Mouse (Mus musculus) testis, adult 2 months (tissue): Measurements from ENCODE around the gene Nkd2.

Experiments
- CTCF ChIP-seq: fragments of 200-500 bp; IDR thresholded peaks from 2 replicates; pipeline ENCODE4 v1.5.1; 2012; ENCODE audit warnings: low read depth, mild to moderate bottlenecking, inconsistent platforms, low read length, moderate library complexity; ENCODE audit not compliant: control insufficient read depth, insufficient read depth, insufficient replicate concordance
- POLR2A ChIP-seq: fragments of 200-500 bp; IDR thresholded peaks from 2 replicates; pipeline ENCODE4 v1.6.1; 2012; ENCODE audit warnings: low read depth, mild to moderate bottlenecking, inconsistent platforms, low read length, moderate library complexity; ENCODE audit not compliant: control insufficient read depth

DNA sequence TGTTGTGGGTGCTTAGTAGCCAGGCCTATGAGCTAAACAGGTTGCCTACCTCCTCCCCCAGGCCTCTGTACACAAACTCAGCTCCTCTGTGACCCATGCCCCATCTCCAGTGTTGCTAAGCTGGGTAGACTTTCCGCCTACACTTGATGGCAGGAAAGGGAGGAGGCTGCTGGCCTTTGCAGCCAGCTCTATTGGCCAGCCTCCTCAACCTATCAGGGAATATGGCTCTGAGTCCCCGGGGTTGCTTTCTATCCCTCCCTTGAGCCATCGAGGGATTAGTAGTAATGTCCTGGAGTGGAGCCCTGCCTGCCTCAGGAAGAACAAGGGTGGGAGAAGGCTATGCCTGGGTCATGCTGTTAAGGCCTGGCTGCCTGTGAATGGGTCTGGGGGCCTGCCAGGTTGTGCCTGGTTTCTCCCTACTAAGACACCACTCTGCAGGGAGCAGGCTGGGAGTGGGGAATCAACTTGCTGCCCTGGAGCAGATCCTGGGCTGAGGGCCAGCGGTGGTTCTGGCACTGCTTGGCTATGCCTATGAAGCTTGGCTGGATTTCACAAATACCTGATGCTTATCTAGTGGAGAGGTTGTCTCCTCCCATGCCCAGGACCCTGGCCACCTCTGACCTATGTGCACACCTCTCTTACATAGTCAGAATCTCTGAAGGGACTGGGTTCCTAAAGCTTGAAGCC is 73.8 kb downstream of the Nkd2 start:
- TF ChIP-seq CTCF = no peak
- no peak for TF ChIP-seq POLR2A
